Mouse (Mus musculus): ENCODE results near the gene Cpm.

DNA sequence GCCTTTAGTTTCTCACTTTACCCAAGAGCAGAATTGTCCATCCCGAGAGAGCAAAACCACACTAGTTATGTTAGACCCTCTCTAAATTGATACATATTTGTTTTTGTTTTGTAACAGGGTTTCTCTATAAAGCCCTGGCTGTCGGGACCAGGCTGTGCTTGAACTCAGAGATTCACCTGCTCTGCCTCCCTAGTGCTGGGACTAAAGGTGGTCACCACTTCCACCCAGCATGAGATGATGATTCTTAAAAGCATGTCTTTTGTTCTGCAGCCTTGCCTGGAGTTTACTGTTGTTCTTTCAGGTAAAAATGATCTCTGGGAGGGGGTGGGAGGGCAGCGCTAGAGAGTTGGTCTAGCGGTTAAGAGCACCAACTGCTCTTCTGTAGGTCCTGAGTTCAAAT, 97.0 kb downstream of the Cpm start:
- no peak for TF ChIP-seq CTCF (IDR thresholded peaks at IDR 0.05; ENCODE audit: low read depth, low read length)
- TF ChIP-seq POLR2A (IDR thresholded peaks at IDR 0.05; ENCODE audit: insufficient read depth, low read length), result no peak

Measured in ES-Bruce4 (cell line).